Mouse (Mus musculus): ENCODE data around the gene Wnt10b. TPM values are rescaled to one million over a fixed set of nuclear protein-coding genes. Genes with fewer than 3 reads are reported as not detected.

Wnt10b gene
- polyA plus RNA-seq, 1 experiment from 2014 or later = 0.41 TPM

- Histone ChIP-seq H3K27ac (ENCODE audit: low read depth, low read length) (no peak within 1 kb of the TSS), H3K36me3 (ENCODE audit: control insufficient read depth, insufficient read depth, low read length) (peaks cover 5% of the 10 kb centered on the region; the same call in 1 of the 2 replicates), H3K9ac (ENCODE audit: low read length) (no peak within 1 kb of the TSS), H3K9me3 (ENCODE audit: control insufficient read depth, low read length) (no peaks in the 10 kb centered on the region), H3K27me3 (ENCODE audit: control insufficient read depth, insufficient read depth, low read length) (peaks cover 57% of the 10 kb centered on the region), H3K4me1 (replicated peaks; ENCODE audit: control insufficient read depth, insufficient read depth, low read length) (peaks cover 14% of the 10 kb centered on the region), H3K4me2 (ENCODE audit: low read depth, low read length, severe bottlenecking) (no peak within 1 kb of the TSS), H3K4me3 (ENCODE audit: low read depth, low read length) (no peak within 1 kb of the TSS)
- no peak for ATAC-seq (replicated peaks; ENCODE audit: low FRiP score)
- no peak for DNase-seq (ENCODE audit: low spot score)
- 40% methylated on average over 3 of the region's 3 CpGs for WGBS
Observed at GRCm38 (mm10) chr15:98809390-98809789, 31.4 kb upstream of the Wnt10b start, which contains the start of gene Ddn. Ddn (minus strand) TSS chr15:98809490.

GRCm38 (mm10) chr15:98808651-98809134 lies 30.7 kb upstream of the Wnt10b start:
- H3K27ac ChIP-seq (ENCODE audit: low read depth, low read length) = no peak overlapping the region
- no peaks in the 10 kb centered on the region; the same call in 1 of the 2 replicates for H3K36me3 ChIP-seq (ENCODE audit: control insufficient read depth, insufficient read depth, low read length)
- ATAC-seq (replicated peaks; ENCODE audit: low FRiP score) (no peak), DNase-seq (ENCODE audit: low spot score) (peak; percentile 57)
- no peak overlapping the region for H3K4me3 ChIP-seq (ENCODE audit: low read depth, low read length)
- H3K4me2 ChIP-seq (ENCODE audit: low read depth, low read length, severe bottlenecking) = no peak overlapping the region
- H3K9me3 ChIP-seq (ENCODE audit: control insufficient read depth, low read length) = no peaks in the 10 kb centered on the region
- H3K4me1 ChIP-seq (replicated peaks; ENCODE audit: control insufficient read depth, insufficient read depth, low read length) = peaks cover 14% of the 10 kb centered on the region
- no peak overlapping the region for H3K9ac ChIP-seq (ENCODE audit: low read length)
- peaks cover 64% of the 10 kb centered on the region for H3K27me3 ChIP-seq (ENCODE audit: control insufficient read depth, insufficient read depth, low read length)
- WGBS = 6% methylated on average over 6 of the region's 6 CpGs

GRCm38 (mm10) chr15:98807895-98808650 lies 30.1 kb upstream of the Wnt10b start:
- H3K4me3 ChIP-seq (ENCODE audit: low read depth, low read length) = peak overlapping the region; percentile 23
- H3K9ac ChIP-seq (ENCODE audit: low read length) = no peak overlapping the region; the same call in 1 of the 2 replicates
- WGBS = under 1% methylated on average over 34 of the region's 34 CpGs
- H3K27ac ChIP-seq (ENCODE audit: low read depth, low read length) = no peak overlapping the region
- peak; percentile 65 for DNase-seq (ENCODE audit: low spot score)
- peaks cover 14% of the 10 kb centered on the region for H3K4me1 ChIP-seq (replicated peaks; ENCODE audit: control insufficient read depth, insufficient read depth, low read length)
- no peaks in the 10 kb centered on the region for H3K9me3 ChIP-seq (ENCODE audit: control insufficient read depth, low read length)
- no peaks in the 10 kb centered on the region for H3K36me3 ChIP-seq (ENCODE audit: control insufficient read depth, insufficient read depth, low read length)
- peaks cover 70% of the 10 kb centered on the region for H3K27me3 ChIP-seq (ENCODE audit: control insufficient read depth, insufficient read depth, low read length)
- H3K4me2 ChIP-seq (ENCODE audit: low read depth, low read length, severe bottlenecking) = peak overlapping the region; percentile 48
- no peak for ATAC-seq (replicated peaks; ENCODE audit: low FRiP score)

GRCm38 (mm10) chr15:98806809-98807770 lies 29.1 kb upstream of the Wnt10b start:
- H3K4me1 ChIP-seq (replicated peaks; ENCODE audit: control insufficient read depth, insufficient read depth, low read length) = peaks cover 14% of the 10 kb centered on the region
- WGBS = under 1% methylated on average over 56 of the region's 58 CpGs
- no peak overlapping the region for H3K27ac ChIP-seq (ENCODE audit: low read depth, low read length)
- ATAC-seq (replicated peaks; ENCODE audit: low FRiP score) (no peak), DNase-seq (ENCODE audit: low spot score) (peak; percentile 72)
- H3K4me2 ChIP-seq (ENCODE audit: low read depth, low read length, severe bottlenecking) = peak overlapping the region; percentile 48; the same call in 1 of the 2 replicates
- peak overlapping the region; percentile 23 for H3K4me3 ChIP-seq (ENCODE audit: low read depth, low read length)
- peaks cover 79% of the 10 kb centered on the region for H3K27me3 ChIP-seq (ENCODE audit: control insufficient read depth, insufficient read depth, low read length)
- no peaks in the 10 kb centered on the region for H3K36me3 ChIP-seq (ENCODE audit: control insufficient read depth, insufficient read depth, low read length)
- H3K9ac ChIP-seq (ENCODE audit: low read length) = no peak overlapping the region
- H3K9me3 ChIP-seq (ENCODE audit: control insufficient read depth, low read length) = no peaks in the 10 kb centered on the region

GRCm38 (mm10) chr15:98806071-98806808 lies 28.3 kb upstream of the Wnt10b start:
- H3K4me1 ChIP-seq (replicated peaks; ENCODE audit: control insufficient read depth, insufficient read depth, low read length) = peaks cover 14% of the 10 kb centered on the region
- H3K9me3 ChIP-seq (ENCODE audit: control insufficient read depth, low read length) = no peaks in the 10 kb centered on the region
- DNase-seq (ENCODE audit: low spot score) = peak; percentile 58
- H3K27ac ChIP-seq (ENCODE audit: low read depth, low read length) = no peak overlapping the region
- H3K4me3 ChIP-seq (ENCODE audit: low read depth, low read length) = peak overlapping the region; percentile 11; the same call in 1 of the 2 replicates
- no peaks in the 10 kb centered on the region for H3K36me3 ChIP-seq (ENCODE audit: control insufficient read depth, insufficient read depth, low read length)
- H3K9ac ChIP-seq (ENCODE audit: low read length) = no peak overlapping the region
- peak overlapping the region; percentile 2; the same call in 1 of the 2 replicates for H3K4me2 ChIP-seq (ENCODE audit: low read depth, low read length, severe bottlenecking)
- WGBS = 2% methylated on average over 30 of the region's 30 CpGs
- ATAC-seq (replicated peaks; ENCODE audit: low FRiP score) = no peak
- H3K27me3 ChIP-seq (ENCODE audit: control insufficient read depth, insufficient read depth, low read length) = peaks cover 87% of the 10 kb centered on the region

DNA sequence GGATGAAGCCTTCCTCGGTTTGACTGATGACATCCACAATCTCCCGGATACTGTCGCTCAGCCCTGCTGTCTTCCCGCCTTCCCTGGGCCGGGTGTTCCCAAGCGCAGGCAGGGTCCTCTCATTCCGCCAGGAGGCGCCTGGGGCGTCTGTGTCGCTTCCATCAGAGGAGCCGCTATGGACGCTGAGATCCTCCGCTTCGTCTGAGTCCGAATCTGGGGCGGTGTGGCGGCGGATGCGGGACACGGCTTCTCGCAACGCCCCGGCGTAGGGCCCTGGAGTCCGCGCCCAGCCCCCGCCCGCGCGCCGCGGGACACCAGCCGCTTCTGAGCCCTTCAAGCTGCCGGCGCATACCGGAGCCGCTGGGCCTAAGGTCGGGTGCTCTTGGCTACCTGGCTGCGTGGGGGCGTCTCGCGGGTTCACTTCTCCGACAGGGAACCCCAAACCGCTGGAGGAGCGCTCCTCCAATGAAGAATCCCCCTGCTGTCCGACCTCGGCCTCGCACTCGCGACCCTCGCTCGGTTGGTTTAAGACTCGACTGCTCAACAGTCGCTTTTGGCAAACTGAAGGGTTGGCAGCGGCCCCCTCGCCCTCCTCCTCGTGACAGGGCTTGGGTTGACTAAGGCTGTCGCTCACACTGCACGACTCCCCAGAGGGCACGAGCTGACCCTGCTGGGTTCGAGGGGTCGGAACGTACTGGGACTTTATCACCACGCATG lies 27.5 kb upstream of the Wnt10b start:
- peak overlapping the region; percentile 56 for H3K4me2 ChIP-seq (ENCODE audit: low read depth, low read length, severe bottlenecking)
- H3K4me1 ChIP-seq (replicated peaks; ENCODE audit: control insufficient read depth, insufficient read depth, low read length) = peaks cover 14% of the 10 kb centered on the region
- peaks cover 95% of the 10 kb centered on the region for H3K27me3 ChIP-seq (ENCODE audit: control insufficient read depth, insufficient read depth, low read length)
- no peak overlapping the region for H3K27ac ChIP-seq (ENCODE audit: low read depth, low read length)
- no peak overlapping the region for H3K9ac ChIP-seq (ENCODE audit: low read length)
- peak; percentile 64 for ATAC-seq (replicated peaks; ENCODE audit: low FRiP score)
- peak; percentile 85 for DNase-seq (ENCODE audit: low spot score)
- no peaks in the 10 kb centered on the region for H3K9me3 ChIP-seq (ENCODE audit: control insufficient read depth, low read length)
- WGBS = under 1% methylated on average over 64 of the region's 64 CpGs
- H3K36me3 ChIP-seq (ENCODE audit: control insufficient read depth, insufficient read depth, low read length) = no peaks in the 10 kb centered on the region
- H3K4me3 ChIP-seq (ENCODE audit: low read depth, low read length) = peak overlapping the region; percentile 32

DNA sequence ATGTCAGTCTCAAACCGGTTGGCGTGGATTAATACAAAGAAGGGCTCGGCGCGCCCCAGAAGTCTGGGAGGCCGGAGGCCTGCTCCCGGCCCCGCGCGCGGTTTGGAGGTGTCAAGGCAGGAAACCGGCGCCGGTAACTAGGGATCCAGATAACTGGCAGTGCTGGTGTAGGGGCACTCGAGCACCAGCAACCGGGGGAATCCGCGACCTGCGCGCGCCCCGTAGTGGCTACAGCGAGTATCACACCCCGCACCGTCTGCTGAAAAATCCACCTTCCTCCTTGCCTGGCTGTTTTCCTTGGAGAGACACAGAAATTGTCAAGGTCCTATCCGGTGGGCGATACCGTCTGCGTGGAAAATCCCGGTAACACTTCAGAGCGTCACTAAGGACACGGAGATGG lies 26.1 kb upstream of the Wnt10b start:
- ATAC-seq (replicated peaks; ENCODE audit: low FRiP score) (no peak), DNase-seq (ENCODE audit: low spot score) (peak; percentile 94)
- under 1% methylated on average over 32 of the region's 32 CpGs for WGBS
- Histone ChIP-seq H3K9ac (ENCODE audit: low read length) (no peak overlapping the region), H3K4me3 (ENCODE audit: low read depth, low read length) (0 out of 2 replicates have a peak overlapping the region, but pooled peaks have one; percentile 5), H3K36me3 (ENCODE audit: control insufficient read depth, insufficient read depth, low read length) (no peaks in the 10 kb centered on the region), H3K4me2 (ENCODE audit: low read depth, low read length, severe bottlenecking) (no peak overlapping the region), H3K27me3 (ENCODE audit: control insufficient read depth, insufficient read depth, low read length) (peaks cover 99% of the 10 kb centered on the region), H3K4me1 (replicated peaks; ENCODE audit: control insufficient read depth, insufficient read depth, low read length) (peaks cover 14% of the 10 kb centered on the region), H3K27ac (ENCODE audit: low read depth, low read length) (no peak overlapping the region), H3K9me3 (ENCODE audit: control insufficient read depth, low read length) (no peaks in the 10 kb centered on the region)

Data from forebrain, embryonic 11.5 days (tissue).